Mouse (Mus musculus): ENCODE measurements around the gene Ctsf. TPM values are rescaled to one million over a fixed set of nuclear protein-coding genes. Genes with fewer than 3 reads are reported as not detected.
A peak's percentile ranks its signal among the peaks of the same experiment; 100 is the strongest.

Gene Ctsf
- polyA plus RNA-seq, 1 experiment, result 133 TPM

DNA sequence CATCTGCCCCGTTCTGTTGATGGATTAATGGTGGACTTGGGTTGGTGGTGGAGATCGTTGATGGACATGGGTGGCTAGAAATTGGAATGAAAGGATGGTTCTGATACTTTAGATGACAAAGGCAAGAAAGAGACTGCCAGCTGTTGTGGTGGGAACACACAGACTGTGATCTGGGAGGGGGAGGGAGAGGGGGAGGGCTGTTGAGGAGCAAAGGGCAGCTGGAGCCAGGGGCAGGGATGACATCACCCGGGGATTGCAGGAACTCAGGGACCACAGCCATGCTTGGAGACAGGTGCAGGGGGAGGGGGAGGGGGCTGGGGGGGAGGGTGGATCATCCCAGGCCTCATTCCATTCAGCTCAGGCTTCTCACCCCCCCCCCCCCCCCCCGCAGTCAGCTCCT lies 21.3 kb downstream of the Ctsf start:
- Histone ChIP-seq H3K27ac (ENCODE audit: insufficient read depth, low read length) (no peak overlapping the region), H3K4me3 (ENCODE audit: insufficient read depth, low read length) (no peak overlapping the region), H3K4me1 (ENCODE audit: control insufficient read depth, insufficient read depth, low read length) (peaks cover 3% of the 10 kb centered on the region; the same call in 1 of the 2 replicates)
- TF ChIP-seq CTCF (IDR thresholded peaks at IDR 0.05; ENCODE audit: extremely low read depth, insufficient read depth, low read length) (no peak), POLR2A (IDR thresholded peaks at IDR 0.05; ENCODE audit: extremely low read depth, insufficient read depth, low read length) (no peak)

DNA sequence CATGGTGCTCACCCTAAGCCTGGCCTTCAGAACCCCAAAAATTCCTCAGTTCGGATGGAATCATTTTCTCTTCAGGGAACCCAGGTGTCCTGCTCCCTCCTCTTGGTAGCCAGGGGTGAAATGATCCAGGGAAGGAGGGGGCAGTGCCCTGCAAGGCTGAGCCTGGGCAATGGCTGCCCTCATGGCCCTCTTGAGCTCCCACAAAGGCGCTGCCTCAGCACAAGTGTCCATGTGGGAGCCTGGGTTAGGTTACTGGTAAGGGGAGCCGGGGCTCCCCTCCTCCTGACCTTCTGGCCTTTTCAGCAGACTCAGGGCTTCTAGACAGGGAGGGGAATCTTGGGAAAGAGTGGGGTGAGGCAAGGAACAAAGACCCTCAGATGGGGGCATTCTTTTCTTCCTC lies 21.8 kb downstream of the Ctsf start:
- H3K27ac ChIP-seq (ENCODE audit: insufficient read depth, low read length), result no peak overlapping the region
- H3K4me1 ChIP-seq (ENCODE audit: control insufficient read depth, insufficient read depth, low read length), result peaks cover 3% of the 10 kb centered on the region; the same call in 1 of the 2 replicates
- H3K4me3 ChIP-seq (ENCODE audit: insufficient read depth, low read length), result no peak overlapping the region
- TF ChIP-seq CTCF (IDR thresholded peaks at IDR 0.05; ENCODE audit: extremely low read depth, insufficient read depth, low read length), result no peak
- TF ChIP-seq POLR2A (IDR thresholded peaks at IDR 0.05; ENCODE audit: extremely low read depth, insufficient read depth, low read length), result no peak

DNA sequence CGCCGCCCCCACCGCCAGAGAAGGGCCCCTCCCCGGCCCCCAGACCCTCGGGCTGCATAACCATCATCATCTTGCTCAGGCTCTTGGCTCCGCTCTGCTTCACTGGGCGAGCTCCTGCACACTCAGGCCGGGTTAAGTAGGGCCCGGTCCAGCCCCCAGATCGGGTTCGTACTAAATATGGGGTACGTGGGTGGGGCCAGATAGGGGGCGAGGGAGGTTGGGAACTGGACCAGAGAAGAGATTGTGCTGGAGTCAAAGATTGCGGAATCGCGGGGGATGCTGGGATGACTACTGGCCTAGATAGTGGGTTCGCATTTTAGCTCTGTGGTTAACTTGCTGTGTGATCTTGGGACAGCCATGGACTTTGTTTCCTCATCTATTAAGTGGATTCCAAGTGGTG lies 22.9 kb downstream of the Ctsf start, which contains the start of gene Actn3:
Gene Actn3 (minus strand): TSS at position 125 of the 400 bp plus-strand sequence.
- TF ChIP-seq POLR2A (IDR thresholded peaks at IDR 0.05; ENCODE audit: extremely low read depth, insufficient read depth, low read length), result no peak
- no peak for TF ChIP-seq CTCF (IDR thresholded peaks at IDR 0.05; ENCODE audit: extremely low read depth, insufficient read depth, low read length)
- Histone ChIP-seq H3K27ac (ENCODE audit: insufficient read depth, low read length) (0 out of 2 replicates have a peak within 1 kb of the TSS, but pooled peaks have one; percentile 23), H3K4me1 (ENCODE audit: control insufficient read depth, insufficient read depth, low read length) (peaks cover 3% of the 10 kb centered on the region; the same call in 1 of the 2 replicates), H3K4me3 (ENCODE audit: insufficient read depth, low read length) (peak within 1 kb of the TSS; percentile 84)

DNA sequence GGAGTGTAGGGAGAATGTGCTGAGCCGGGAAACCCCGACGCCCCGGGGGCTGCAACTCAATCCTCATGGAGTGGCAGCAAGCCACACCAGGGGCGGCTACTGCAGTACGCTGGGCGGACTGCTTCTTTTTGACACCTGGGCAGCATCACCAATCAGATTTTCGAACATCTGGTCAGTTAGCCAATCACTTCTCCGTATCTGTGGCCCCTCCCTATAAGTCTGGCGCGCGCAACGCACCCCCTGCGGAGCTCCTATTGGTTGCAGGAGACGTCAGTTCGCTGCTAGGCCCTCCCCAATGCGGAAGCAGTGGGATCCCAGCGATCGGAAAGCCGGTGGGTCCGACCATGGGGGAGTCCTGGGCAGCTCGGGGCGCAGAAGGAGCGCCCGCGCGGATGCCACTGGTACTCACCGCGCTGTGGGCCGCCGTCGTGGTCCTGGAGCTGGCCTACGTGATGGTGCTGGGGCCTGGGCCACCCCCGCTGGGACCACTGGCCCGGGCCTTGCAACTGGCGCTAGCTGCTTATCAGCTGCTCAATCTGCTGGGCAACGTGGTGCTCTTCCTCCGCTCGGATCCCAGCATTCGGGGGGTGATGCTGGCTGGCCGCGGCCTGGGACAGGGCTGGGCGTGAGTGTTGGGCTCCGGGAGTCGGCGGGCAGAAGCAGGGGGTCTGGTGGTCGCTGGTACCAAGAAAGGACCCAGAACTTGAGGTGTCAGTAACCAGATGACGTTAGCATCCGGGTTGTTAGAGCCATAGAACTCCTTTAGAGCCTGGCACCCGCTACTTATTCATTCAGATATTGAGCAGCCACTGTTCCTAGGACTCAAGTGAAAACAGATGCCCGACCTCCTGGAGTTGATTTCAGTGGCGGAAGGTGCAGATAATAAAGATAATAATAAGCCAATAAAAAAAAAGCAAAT lies 23.7 kb downstream of the Ctsf start, which contains the start of gene Zdhhc24:
Gene Zdhhc24 (plus strand): TSS at position 264 of the 919 bp plus-strand sequence.
- Histone ChIP-seq H3K4me3 (ENCODE audit: insufficient read depth, low read length) (peak within 1 kb of the TSS; percentile 84), H3K4me1 (ENCODE audit: control insufficient read depth, insufficient read depth, low read length) (peaks cover 3% of the 10 kb centered on the region; the same call in 1 of the 2 replicates), H3K27ac (ENCODE audit: insufficient read depth, low read length) (0 out of 2 replicates have a peak within 1 kb of the TSS, but pooled peaks have one; percentile 23)
- TF ChIP-seq POLR2A (IDR thresholded peaks at IDR 0.05; ENCODE audit: extremely low read depth, insufficient read depth, low read length), result peak; percentile 51; the same call in 1 of the 2 replicates
- TF ChIP-seq CTCF (IDR thresholded peaks at IDR 0.05; ENCODE audit: extremely low read depth, insufficient read depth, low read length), result no peak

DNA sequence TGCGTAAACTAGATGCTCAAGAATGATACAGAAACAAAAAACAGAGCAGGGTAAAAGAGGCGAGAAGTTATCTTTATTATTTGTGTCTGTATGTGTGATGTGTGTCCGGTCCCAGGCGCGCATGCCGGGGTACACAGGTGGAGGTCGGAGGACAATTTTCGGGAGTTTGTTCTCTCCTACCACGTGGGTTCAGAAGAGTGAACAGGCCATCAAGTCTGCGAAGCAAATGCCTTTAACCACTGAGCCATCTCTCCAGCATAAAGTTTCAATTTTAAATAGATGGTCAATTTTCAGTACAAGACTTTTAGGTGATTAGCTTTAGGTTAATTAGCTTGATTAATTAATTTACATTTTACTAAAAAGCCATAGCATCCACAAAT lies 24.4 kb downstream of the Ctsf start:
- Histone ChIP-seq H3K27ac (ENCODE audit: insufficient read depth, low read length) (no peak overlapping the region), H3K4me1 (ENCODE audit: control insufficient read depth, insufficient read depth, low read length) (peaks cover 3% of the 10 kb centered on the region; the same call in 1 of the 2 replicates)
- TF ChIP-seq CTCF (IDR thresholded peaks at IDR 0.05; ENCODE audit: extremely low read depth, insufficient read depth, low read length) (no peak), POLR2A (IDR thresholded peaks at IDR 0.05; ENCODE audit: extremely low read depth, insufficient read depth, low read length) (no peak)

DNA sequence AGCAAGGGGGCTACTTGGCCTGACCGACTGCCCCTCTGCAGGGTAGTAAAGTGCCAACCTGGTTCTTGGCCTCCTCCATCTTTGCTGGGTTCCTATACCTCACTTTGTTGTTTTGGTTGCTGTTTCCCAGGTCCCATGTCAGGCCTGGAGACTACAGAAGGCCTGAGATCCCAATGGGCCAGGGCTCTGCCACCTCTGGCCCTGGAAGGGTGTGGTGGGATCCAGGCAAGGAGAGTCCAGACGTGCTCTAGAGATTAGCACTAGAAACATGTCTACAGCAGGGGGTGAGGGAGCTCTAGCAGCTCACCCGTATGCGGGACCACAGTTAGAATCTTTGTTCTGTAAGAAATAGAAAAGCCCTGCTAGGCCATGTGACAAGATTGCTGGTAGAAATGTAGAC lies 29.0 kb downstream of the Ctsf start:
- TF ChIP-seq CTCF (IDR thresholded peaks at IDR 0.05; ENCODE audit: extremely low read depth, insufficient read depth, low read length), result no peak
- no peak for TF ChIP-seq POLR2A (IDR thresholded peaks at IDR 0.05; ENCODE audit: extremely low read depth, insufficient read depth, low read length)
- Histone ChIP-seq H3K4me3 (ENCODE audit: insufficient read depth, low read length) (no peak overlapping the region), H3K4me1 (ENCODE audit: control insufficient read depth, insufficient read depth, low read length) (peaks cover 2% of the 10 kb centered on the region; the same call in 1 of the 2 replicates), H3K27ac (ENCODE audit: insufficient read depth, low read length) (no peak overlapping the region)

More for the DNA sequence above, 24.4 kb downstream of the Ctsf start:
- peak overlapping the region; percentile 84 for H3K4me3 ChIP-seq (ENCODE audit: insufficient read depth, low read length)

DNA sequence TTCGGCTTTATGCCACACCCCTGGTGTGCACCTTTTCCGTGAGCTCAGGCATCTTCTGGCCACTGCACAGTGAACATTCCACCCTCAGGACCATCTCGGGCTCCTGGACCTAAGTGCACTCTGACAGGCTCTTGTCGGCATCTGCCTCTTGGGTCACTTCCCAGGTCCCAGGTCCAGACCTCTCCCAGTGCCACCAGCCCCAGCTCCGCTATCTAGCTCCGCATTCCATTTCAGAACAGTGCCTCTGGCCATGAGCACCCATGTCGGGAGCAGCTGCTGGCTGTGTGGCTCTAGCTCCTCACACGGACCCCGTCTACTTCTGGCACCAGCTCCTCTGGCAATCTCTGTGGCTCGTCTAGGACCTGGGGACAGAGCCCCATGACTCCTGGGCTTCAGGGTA lies 34.9 kb downstream of the Ctsf start:
- H3K4me1 ChIP-seq (ENCODE audit: control insufficient read depth, insufficient read depth, low read length), result no peaks in the 10 kb centered on the region
- no peak overlapping the region for H3K27ac ChIP-seq (ENCODE audit: insufficient read depth, low read length)
- H3K4me3 ChIP-seq (ENCODE audit: insufficient read depth, low read length), result no peak overlapping the region
- TF ChIP-seq CTCF (IDR thresholded peaks at IDR 0.05; ENCODE audit: extremely low read depth, insufficient read depth, low read length) (no peak), POLR2A (IDR thresholded peaks at IDR 0.05; ENCODE audit: extremely low read depth, insufficient read depth, low read length) (no peak)

DNA sequence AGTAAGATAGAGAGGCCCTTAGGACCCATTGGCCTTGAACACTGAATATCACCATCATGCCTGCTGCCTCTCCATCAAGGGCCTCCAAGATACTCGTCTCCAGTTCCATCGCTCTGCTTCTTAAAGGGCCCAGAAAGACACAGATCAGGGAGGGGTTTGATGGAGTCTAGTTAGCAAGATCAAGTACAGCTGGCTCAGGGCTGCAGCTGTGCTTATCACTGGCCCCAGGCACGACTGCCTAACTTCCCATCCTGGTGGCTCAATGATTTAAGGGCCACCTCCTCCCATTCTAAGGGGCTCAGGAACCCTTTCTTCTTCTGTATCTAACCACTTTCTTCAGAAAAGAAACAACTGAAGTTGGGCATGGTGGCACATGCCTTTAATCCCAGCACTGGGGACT lies 36.9 kb downstream of the Ctsf start:
- Histone ChIP-seq H3K27ac (ENCODE audit: insufficient read depth, low read length) (no peak overlapping the region), H3K4me1 (ENCODE audit: control insufficient read depth, insufficient read depth, low read length) (no peaks in the 10 kb centered on the region), H3K4me3 (ENCODE audit: insufficient read depth, low read length) (no peak overlapping the region)
- no peak for TF ChIP-seq POLR2A (IDR thresholded peaks at IDR 0.05; ENCODE audit: extremely low read depth, insufficient read depth, low read length)
- TF ChIP-seq CTCF (IDR thresholded peaks at IDR 0.05; ENCODE audit: extremely low read depth, insufficient read depth, low read length), result no peak

DNA sequence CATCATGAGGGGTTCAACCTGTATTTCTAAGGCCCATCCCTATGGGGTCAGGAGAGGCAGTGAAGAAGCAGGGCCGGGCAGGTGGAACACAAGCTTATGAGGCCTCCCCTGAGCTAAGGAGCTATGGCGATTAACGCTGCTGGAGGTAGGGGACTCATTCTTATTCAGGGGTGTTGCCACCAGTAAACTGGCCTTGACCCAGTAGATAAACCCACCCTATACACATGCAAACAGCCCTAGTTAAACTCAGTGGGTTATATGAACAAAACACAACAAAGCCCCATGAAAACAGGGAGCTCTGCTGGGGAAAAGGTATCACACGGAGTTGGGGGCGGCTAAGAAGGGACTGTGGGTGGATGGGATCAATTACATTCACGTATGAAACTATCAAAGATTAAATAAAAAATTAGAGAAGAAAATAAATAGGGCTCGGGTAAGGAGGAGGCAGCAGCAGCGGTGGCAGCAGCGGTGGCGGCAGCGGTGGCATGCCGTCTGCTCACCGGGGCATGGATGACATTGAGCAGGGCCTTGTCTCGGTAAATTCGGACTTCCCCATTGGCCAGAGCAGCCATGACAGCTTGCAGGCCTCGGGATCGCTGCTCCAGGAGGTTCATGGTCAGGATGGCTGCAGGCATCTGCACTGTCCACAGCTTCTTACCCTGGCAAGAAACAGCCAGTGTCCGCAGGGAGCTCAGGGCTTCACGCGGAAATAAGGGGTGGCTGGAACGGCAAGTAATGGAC lies 42.0 kb downstream of the Ctsf start:
- Histone ChIP-seq H3K27ac (ENCODE audit: insufficient read depth, low read length) (no peak overlapping the region), H3K4me1 (ENCODE audit: control insufficient read depth, insufficient read depth, low read length) (no peaks in the 10 kb centered on the region), H3K4me3 (ENCODE audit: insufficient read depth, low read length) (no peak overlapping the region)
- TF ChIP-seq CTCF (IDR thresholded peaks at IDR 0.05; ENCODE audit: extremely low read depth, insufficient read depth, low read length) (no peak), POLR2A (IDR thresholded peaks at IDR 0.05; ENCODE audit: extremely low read depth, insufficient read depth, low read length) (no peak)

Data from cortical plate, adult 2 months (tissue).